Mouse (Mus musculus) heart, embryonic 12.5 days (tissue): Measurements from ENCODE around the gene Dhdds. TPM values are rescaled to one million over a fixed set of nuclear protein-coding genes. Genes with fewer than 3 reads are reported as not detected.

Experiments
- ATAC-seq: fragments of 200-750 bp; cut with Nextera tagmentation; 2 replicates; pipeline ENCODE4 v1.8.0; 2017; ENCODE audit warnings: moderate TSS enrichment, moderate library complexity; ENCODE audit not compliant: insufficient number of reproducible peaks, low FRiP score
- H3K27ac ChIP-seq: fragments of 300-500 bp; sonication (generic); 2 replicates; pipeline ENCODE4 v1.5.1; 2016; ENCODE audit warnings: mild to moderate bottlenecking, moderate library complexity; ENCODE audit not compliant: poor library complexity, severe bottlenecking
- H3K27me3 ChIP-seq: fragments of 300-500 bp; sonication (generic); replicated peaks from 2 replicates; pipeline ENCODE4 v1.6.1; 2016; ENCODE audit warnings: mild to moderate bottlenecking, moderate library complexity
- H3K36me3 ChIP-seq: fragments of 300-500 bp; sonication (generic); 2 replicates; pipeline ENCODE4 v1.6.1; 2016; ENCODE audit warnings: mild to moderate bottlenecking, moderate library complexity
- H3K4me1 ChIP-seq: fragments of 300-500 bp; sonication (generic); replicated peaks from 2 replicates; pipeline ENCODE4 v1.6.1; 2016; ENCODE audit warnings: mild to moderate bottlenecking
- H3K4me2 ChIP-seq: fragments of 300-500 bp; sonication (generic); 2 replicates; pipeline ENCODE4 v1.6.1; 2016; ENCODE audit warnings: mild to moderate bottlenecking, moderate library complexity
- H3K4me3 ChIP-seq: fragments of 300-500 bp; sonication (generic); 2 replicates; pipeline ENCODE4 v1.5.1; 2016; ENCODE audit warnings: mild to moderate bottlenecking
- H3K9ac ChIP-seq: fragments of 300-500 bp; sonication (generic); 2 replicates; pipeline ENCODE4 v1.6.1; 2016; ENCODE audit warnings: mild to moderate bottlenecking, moderate library complexity
- H3K9me3 ChIP-seq: fragments of 300-500 bp; sonication (generic); replicated peaks from 2 replicates; pipeline ENCODE4 v1.6.1; 2016; ENCODE audit warnings: mild to moderate bottlenecking, moderate library complexity
- WGBS: fragments of 180-500 bp; shearing (Covaris S2); methylation state at CpG from one replicate; pipeline ENCODE4 v1.1.7; 2016; 5-methylcytosine and 5-hydroxymethylcytosine counted together
- polyA plus RNA-seq: library from polyadenylated mRNA; unstranded; fragments of >200 nt; fragmentation: Nextera tagmentation; extraction: Ambion mirVana; gene quantifications from 2 replicates; pipeline ENCODE4 v1.2.1, GENCODE M21; 2016

Gene Dhdds
- polyA plus RNA-seq: 30.5 and 33.3 TPM in 2 replicates

DNA sequence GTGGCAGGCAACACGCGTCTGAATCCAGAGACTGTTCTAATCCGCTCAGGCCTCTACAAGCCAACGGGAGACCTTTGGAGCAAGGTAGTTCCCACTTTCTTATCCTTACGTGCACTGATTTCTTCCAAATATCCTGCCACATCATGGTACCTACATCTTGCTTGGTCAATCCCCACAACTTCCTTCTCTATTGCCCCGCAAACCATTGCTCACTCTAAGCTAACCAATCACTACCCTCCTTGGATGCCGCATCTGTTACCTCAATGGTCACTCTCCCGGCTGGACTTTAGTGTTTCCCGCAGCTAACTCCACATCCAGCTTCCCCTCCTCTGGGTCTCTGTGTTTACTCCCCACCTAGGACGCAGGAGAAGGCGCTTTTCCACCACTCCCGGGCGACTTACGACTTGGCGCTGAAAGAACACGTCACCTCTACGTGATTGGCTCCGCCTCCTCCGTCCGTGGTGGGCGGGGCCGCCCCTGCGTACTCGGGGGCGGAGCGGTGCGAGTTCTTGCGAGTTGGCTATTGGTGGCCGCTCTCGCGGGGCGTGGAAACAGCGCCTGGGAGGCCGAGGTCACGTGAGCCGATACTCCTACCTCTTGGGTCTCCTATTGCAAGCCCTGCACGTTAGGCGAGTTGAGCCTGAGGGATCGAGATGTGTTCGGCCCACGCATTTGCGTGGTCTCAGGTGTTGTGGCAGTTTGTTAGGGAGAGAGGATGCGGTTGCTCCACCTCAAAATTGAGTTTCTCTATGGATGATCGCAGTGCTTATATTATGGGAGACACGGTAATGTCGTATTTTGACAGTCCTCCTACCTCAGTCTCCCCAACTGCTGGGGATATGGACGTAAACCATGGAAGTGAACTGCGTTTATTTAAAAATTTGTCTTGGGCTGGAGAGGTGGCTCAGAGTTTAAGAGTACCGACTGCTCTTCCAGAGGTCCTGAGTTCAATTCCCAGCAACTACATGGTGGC is at the start of gene Dhdds:
Dhdds (minus strand) TSS at position 453 of the 973 bp plus-strand sequence.
- Histone ChIP-seq H3K27ac (peak within 1 kb of the TSS; percentile 47), H3K27me3 (no peaks in the 10 kb centered on the region), H3K4me3 (peak within 1 kb of the TSS; percentile 83), H3K4me1 (peaks cover 19% of the 10 kb centered on the region), H3K9me3 (no peaks in the 10 kb centered on the region), H3K9ac (peak within 1 kb of the TSS; percentile 83), H3K4me2 (peak within 1 kb of the TSS; percentile 92), H3K36me3 (peaks cover 17% of the 10 kb centered on the region)
- peak; percentile 99 for ATAC-seq
- 1% methylated on average over 49 of the region's 49 CpGs for WGBS

DNA sequence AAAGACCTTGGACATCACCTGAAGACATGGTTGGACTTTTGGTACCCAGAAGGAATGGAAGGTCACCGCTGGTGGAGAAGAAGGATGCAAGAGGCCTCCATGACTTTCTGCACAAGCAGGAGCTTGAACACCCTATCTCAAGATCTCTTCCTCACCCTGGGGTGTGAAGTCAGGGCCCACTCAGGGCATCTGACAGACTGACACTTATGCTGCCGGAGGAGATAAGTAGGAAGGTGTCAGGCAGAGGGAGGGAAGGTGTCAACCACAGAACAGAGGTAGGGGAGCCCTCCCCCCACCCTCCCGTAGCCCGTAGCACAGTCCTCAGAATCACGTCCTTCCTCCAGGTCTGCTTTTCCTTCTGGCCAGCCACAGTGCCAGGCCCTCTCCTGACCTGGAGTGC is 46.9 kb upstream of the Dhdds start:
- 30% methylated on average over 5 of the region's 5 CpGs for WGBS
- Histone ChIP-seq H3K36me3 (no peaks in the 10 kb centered on the region), H3K9ac (no peak overlapping the region), H3K4me2 (no peak overlapping the region), H3K27ac (no peak overlapping the region), H3K9me3 (no peaks in the 10 kb centered on the region), H3K27me3 (no peaks in the 10 kb centered on the region), H3K4me3 (no peak overlapping the region), H3K4me1 (peaks cover 25% of the 10 kb centered on the region)
- no peak for ATAC-seq

DNA sequence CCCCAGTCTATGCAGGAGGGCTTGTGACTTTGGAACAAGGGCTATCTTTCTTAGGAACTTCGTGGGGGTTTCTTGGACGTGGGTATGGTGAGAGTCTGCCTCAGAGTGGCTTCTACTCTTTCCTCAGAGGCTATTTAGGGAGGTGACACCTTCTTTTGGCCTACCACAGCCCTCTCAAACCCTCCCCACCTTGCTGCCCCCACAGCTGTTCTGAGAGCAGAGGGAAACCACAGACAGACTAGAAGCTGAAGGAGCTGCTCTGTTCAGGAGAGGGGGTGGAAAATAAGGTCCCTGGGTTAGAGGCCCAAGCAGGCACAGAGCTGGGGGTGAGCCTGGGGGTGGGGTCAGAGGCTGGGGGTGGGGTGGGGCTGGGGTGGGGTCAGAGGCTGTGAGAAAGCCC is 42.3 kb upstream of the Dhdds start:
- no peaks in the 10 kb centered on the region for H3K9me3 ChIP-seq
- WGBS: 34% methylated on average over 2 of the region's 2 CpGs
- ATAC-seq: no peak

DNA sequence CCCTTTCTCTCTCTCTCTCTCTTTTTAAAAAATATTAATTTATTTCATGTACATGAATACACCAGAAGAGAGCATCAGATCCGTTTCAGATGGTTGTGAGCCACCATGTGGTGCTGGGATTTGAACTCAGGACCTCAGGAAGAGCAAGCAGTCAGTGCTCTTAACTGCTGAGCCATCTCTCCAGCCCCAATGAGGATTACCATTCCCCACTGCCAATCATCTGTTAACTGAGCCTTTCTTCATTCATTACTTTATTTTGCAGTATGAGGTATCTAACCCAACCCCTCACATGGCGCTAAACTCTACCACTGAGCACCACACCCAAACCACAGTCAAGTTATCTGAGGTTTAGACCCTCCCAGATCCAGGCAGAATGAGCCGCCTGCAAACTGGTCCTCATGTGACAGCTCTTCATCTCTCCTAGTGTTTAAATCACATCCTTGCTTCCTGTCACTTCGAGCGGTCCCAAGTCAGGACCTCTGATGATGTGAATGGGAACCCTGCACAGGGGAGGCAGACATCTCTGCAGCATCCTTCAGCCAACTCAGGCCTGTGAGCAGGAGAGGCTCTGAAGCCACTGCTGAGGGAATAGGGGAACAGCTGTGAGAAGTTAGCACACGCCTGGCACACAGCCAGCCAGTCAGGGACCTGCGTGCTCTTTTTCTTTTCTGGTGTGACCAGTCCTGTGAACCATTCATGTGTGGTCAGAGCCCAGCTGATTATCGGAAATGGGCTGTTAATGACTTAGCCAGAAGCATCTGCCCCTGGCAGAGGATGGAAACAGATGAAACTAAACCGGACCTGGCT is 40.8 kb upstream of the Dhdds start:
- no peak for ATAC-seq
- Histone ChIP-seq H3K27me3 (no peaks in the 10 kb centered on the region), H3K9me3 (no peaks in the 10 kb centered on the region), H3K4me2 (no peak overlapping the region), H3K27ac (no peak overlapping the region), H3K4me3 (no peak overlapping the region), H3K36me3 (no peaks in the 10 kb centered on the region), H3K9ac (no peak overlapping the region), H3K4me1 (peaks cover 7% of the 10 kb centered on the region; the same call in 1 of the 2 replicates)
- WGBS: 45% methylated on average over 9 of the region's 9 CpGs

More for the DNA sequence above, 42.3 kb upstream of the Dhdds start:
- no peaks in the 10 kb centered on the region for H3K27me3 ChIP-seq
- peaks cover 14% of the 10 kb centered on the region for H3K4me1 ChIP-seq
- no peak overlapping the region for H3K4me2 ChIP-seq
- no peaks in the 10 kb centered on the region for H3K36me3 ChIP-seq
- H3K9ac ChIP-seq: no peak overlapping the region
- no peak overlapping the region for H3K27ac ChIP-seq
- no peak overlapping the region for H3K4me3 ChIP-seq

DNA sequence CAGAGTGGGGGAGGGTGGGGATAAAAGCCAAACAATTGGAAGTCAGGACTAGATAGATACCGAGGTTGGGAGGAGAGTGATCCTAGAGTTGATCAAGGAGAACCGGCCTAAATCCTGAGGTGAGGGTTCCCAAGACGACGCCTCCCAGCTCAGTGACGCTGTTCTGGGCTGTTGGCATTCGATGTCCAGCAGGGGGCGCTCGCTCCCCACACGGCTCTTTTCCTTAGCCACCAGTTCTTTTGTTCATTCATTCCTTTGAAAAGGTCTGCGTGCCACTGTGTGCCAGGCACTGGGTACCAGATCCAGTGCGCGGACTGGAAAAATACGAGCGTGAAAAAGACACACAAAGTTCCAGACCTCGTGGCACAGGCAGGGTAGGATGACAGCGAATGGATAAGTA is 35.2 kb upstream of the Dhdds start:
- Histone ChIP-seq H3K9me3 (0 out of 2 replicates have a peak, but pooled peaks cover 3% of the 10 kb centered on the region), H3K4me1 (no peaks in the 10 kb centered on the region), H3K36me3 (no peaks in the 10 kb centered on the region), H3K4me3 (no peak overlapping the region), H3K27ac (no peak overlapping the region), H3K9ac (no peak overlapping the region), H3K4me2 (no peak overlapping the region), H3K27me3 (no peaks in the 10 kb centered on the region)
- ATAC-seq: peak; percentile 53; the same call in 1 of the 2 replicates
- WGBS: 3% methylated on average over 16 of the region's 16 CpGs

DNA sequence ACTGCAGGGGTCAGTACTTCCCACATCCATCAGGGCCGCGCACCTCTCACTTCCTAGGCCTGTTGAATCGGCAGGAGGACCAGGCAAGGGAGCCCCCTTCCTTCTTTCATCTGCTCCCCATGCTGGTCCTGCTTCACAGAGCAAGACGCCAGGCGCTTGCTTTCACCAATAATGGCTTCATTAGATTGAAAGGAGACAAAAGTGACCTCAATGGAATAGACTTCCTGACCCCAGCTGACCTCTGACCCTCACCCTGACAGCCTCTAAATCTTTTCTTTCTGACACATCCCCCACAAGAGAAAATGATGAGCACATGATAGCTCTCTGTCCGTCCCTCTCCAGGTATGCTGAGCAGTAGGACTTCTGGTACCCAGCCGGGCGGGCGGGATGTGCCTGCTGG is 25.1 kb upstream of the Dhdds start:
- 67% methylated on average over 9 of the region's 9 CpGs for WGBS
- H3K27ac ChIP-seq: no peak overlapping the region
- no peaks in the 10 kb centered on the region for H3K27me3 ChIP-seq
- no peaks in the 10 kb centered on the region for H3K4me1 ChIP-seq
- H3K36me3 ChIP-seq: no peaks in the 10 kb centered on the region
- H3K4me2 ChIP-seq: no peak overlapping the region
- H3K9me3 ChIP-seq: 0 out of 2 replicates have a peak, but pooled peaks cover 4% of the 10 kb centered on the region
- no peak for ATAC-seq
- H3K4me3 ChIP-seq: no peak overlapping the region
- H3K9ac ChIP-seq: no peak overlapping the region

DNA sequence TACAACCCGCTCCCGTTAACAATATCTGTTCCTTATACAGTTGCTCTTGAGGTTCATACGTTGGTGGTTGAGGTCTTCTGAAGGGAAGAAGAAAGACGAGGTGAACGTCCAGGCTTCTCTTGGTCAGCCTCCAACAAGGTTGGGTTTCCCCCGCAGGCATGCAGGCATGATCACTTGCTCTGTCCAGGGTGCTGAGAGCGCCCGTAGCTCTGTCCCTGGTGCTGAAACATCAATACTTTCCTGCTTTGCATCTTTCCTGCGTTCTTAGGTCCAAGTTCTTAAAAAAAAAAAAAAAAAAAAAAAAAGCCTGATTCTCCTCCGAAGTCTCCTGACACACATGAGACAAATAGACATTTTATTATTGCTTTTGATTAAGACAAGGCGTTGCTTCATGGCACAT is 19.9 kb upstream of the Dhdds start:
- Histone ChIP-seq H3K4me3 (no peak overlapping the region), H3K4me1 (peaks cover 45% of the 10 kb centered on the region), H3K27me3 (peaks cover 42% of the 10 kb centered on the region), H3K27ac (no peak overlapping the region), H3K36me3 (no peaks in the 10 kb centered on the region), H3K4me2 (no peak overlapping the region), H3K9me3 (no peaks in the 10 kb centered on the region), H3K9ac (no peak overlapping the region)
- WGBS: 2% methylated on average over 11 of the region's 11 CpGs
- ATAC-seq: no peak

DNA sequence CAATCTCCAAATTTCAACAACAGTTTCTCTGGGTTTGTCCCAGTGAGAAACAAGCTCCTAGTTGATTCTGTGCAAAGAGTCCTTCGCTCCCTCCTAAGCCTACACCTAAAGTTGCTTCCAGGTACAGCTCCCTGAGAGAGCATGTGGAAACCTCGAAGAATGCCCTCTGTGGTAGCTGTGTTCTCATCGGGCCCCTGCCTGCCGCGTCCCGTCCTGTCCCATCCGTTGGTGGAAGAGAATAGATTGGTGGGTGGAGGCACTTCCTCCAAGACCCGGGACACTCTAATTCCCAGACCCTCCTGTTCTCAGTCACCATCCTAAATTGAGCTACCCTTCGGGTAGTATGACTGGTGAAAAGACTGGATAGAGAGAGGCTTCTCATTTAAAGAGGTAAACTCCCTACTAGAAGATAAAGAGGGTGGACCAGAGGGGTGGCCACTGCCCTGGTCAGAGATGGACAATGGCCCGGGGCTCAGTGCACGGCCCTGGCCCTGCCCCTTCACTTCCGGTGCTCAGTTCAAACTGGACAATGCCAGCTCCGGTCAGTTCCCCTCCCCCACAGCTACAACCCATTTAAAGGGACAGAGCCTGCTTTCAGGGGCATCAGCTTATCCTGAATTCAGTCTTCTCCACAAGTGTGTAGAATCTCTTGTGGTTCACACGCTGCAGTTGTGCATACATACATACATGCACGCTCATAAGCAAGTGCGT is 19.1 kb upstream of the Dhdds start:
- 2% methylated on average over 16 of the region's 16 CpGs for whole genome bisulfite sequencing
- H3K4me2 ChIP-seq: peak overlapping the region; percentile 37; the same call in 1 of the 2 replicates
- H3K27ac ChIP-seq: no peak overlapping the region
- H3K9me3 ChIP-seq: no peaks in the 10 kb centered on the region
- no peak overlapping the region for H3K9ac ChIP-seq
- no peak; the same call in 1 of the 2 replicates for ATAC-seq
- H3K4me3 ChIP-seq: no peak overlapping the region
- H3K36me3 ChIP-seq: no peaks in the 10 kb centered on the region
- peaks cover 42% of the 10 kb centered on the region for H3K27me3 ChIP-seq
- H3K4me1 ChIP-seq: peaks cover 47% of the 10 kb centered on the region

DNA sequence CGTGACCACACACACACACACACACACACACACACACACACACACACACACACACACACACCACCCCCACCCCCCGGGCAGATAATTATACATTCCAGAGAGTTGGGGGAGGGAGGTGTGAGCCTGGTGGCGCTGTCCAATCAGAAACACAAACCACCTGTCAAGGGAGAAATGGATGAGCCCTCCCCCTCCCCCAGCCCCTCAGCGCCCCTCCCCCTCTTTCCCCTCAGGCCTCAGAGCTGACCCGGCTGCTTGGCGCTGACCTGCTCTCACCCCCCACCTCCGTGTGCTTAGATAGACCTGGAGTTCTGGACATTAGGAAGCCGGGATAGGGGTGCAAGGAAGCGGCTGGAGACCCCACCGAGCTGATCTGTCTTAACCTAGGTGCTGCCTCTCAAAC is 18.5 kb upstream of the Dhdds start:
- peaks cover 42% of the 10 kb centered on the region for H3K27me3 ChIP-seq
- no peak for ATAC-seq
- peaks cover 47% of the 10 kb centered on the region for H3K4me1 ChIP-seq
- H3K9me3 ChIP-seq: no peaks in the 10 kb centered on the region
- no peak overlapping the region for H3K27ac ChIP-seq
- no peak overlapping the region for H3K4me3 ChIP-seq
- H3K36me3 ChIP-seq: no peaks in the 10 kb centered on the region
- 0% methylated on average over 10 of the region's 10 CpGs for WGBS
- H3K4me2 ChIP-seq: peak overlapping the region; percentile 68
- no peak overlapping the region for H3K9ac ChIP-seq

DNA sequence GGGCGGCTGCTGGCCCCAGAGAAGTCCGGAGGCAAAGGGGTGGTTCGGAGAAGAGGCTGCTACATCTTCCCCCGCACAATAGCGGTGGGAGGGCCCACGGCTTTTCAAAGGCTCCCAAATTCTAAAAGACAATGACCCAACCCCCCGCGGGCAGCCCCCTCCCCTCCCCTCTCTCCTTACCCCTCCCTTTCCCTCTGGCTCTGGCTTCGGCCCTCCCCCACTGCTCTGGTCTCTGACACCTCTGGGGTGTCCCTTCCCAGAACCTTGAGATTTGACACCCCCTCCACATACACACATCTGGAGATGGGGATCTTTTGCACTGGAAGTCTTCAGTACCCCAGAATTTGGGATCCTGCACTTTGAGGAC is 18.0 kb upstream of the Dhdds start, which contains the start of gene Lin28a:
Lin28a (minus strand) TSS at position 63 of the 367 bp plus-strand sequence.
- Histone ChIP-seq H3K36me3 (no peaks in the 10 kb centered on the region), H3K4me3 (peak within 1 kb of the TSS; percentile 39), H3K4me2 (peak within 1 kb of the TSS; percentile 68), H3K27me3 (peaks cover 42% of the 10 kb centered on the region), H3K4me1 (peaks cover 47% of the 10 kb centered on the region), H3K27ac (no peak within 1 kb of the TSS), H3K9ac (no peak within 1 kb of the TSS), H3K9me3 (no peaks in the 10 kb centered on the region)
- 0% methylated on average over 9 of the region's 9 CpGs for WGBS
- ATAC-seq: no peak
